Comparison of ENCODE assay signal across 8 mouse cellular contexts in the genomic region with DNA sequence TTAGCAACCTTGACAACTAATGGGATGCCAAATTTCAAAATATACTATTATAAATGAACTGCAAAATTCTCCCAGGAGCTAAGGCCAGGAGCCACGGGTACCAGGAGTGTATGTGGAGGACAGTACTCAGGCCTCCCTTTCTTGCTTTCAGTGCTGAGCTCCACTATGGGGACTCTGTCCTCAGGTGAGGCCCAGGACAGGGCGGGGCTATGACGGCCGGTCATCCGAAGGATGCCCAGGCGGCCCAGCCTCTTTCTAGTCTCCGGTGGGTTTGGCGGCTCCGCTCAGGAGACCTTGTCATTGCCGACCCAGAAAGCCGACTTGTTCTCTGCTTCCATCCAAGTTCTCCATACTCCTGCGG. TPM values are rescaled to one million over a fixed set of nuclear protein-coding genes. Genes with fewer than 3 reads are reported as not detected.
DNase-seq lines count a peak whose midpoint lies in the region; ATAC-seq lines count a peak whose summit lies in the region.

No protein-coding gene starts in this region.

- peak overlapping the region; percentile 62 for H3K4me3 ChIP-seq in kidney, embryonic 15.5 days (replicated peaks)
- peak overlapping the region; percentile 66 for H3K4me3 ChIP-seq in embryonic facial prominence, embryonic 10.5 days
- peak overlapping the region; percentile 62 for H3K4me3 ChIP-seq in intestine, embryonic 15.5 days (replicated peaks)

- WGBS in kidney, embryonic 15.5 days: 19% methylated on average over 12 of the region's 12 CpGs
- WGBS in embryonic facial prominence, embryonic 10.5 days: 27% methylated on average over 12 of the region's 12 CpGs
- 24% methylated on average over 12 of the region's 12 CpGs for WGBS in intestine, embryonic 15.5 days

- intact Hi-C loops in gastrocnemius, postnatal 14 days (cut with DNase I; ENCODE audit: low total_unique reads): no loop called here

- H3K9me3 ChIP-seq in kidney, embryonic 15.5 days (replicated peaks): no peaks in the 10 kb centered on the region
- no peaks in the 10 kb centered on the region for H3K9me3 ChIP-seq in embryonic facial prominence, embryonic 10.5 days
- H3K9me3 ChIP-seq in intestine, embryonic 15.5 days: no peaks in the 10 kb centered on the region

- DNase-seq in kidney, postnatal 36 days: no peak
- DNase-seq in embryonic facial prominence, embryonic 10.5 days (ENCODE audit: low spot score): no peak
- DNase-seq in retina, embryonic 14.5 days (ENCODE audit: low spot score): no peak
- no peak for DNase-seq in gastrocnemius, postnatal 14 days
- no peak for DNase-seq in right cerebral cortex, adult 2 months (ENCODE audit: low spot score in 2 of 2)

- H3K9ac ChIP-seq in kidney, embryonic 15.5 days: peak overlapping the region; percentile 44
- peak overlapping the region; percentile 60; the same call in 1 of the 2 replicates for H3K9ac ChIP-seq in intestine, embryonic 15.5 days

- peak; percentile 87 for ATAC-seq in kidney, embryonic 15.5 days (replicated peaks; ENCODE audit: low FRiP score)
- ATAC-seq in intestine, embryonic 15.5 days: peak; percentile 92
- ATAC-seq in monocyte, adult 5-6 weeks (replicated peaks; ENCODE audit: insufficient number of reproducible peaks, low FRiP score, low TSS enrichment, poor library complexity, severe bottlenecking): peak; percentile 16; the same call in 1 of the 2 replicates

- 0 out of 2 replicates have a peak, but pooled peaks cover 3% of the 10 kb centered on the region for H3K4me1 ChIP-seq in kidney, embryonic 15.5 days
- H3K4me1 ChIP-seq in embryonic facial prominence, embryonic 10.5 days: peaks cover 6% of the 10 kb centered on the region
- H3K4me1 ChIP-seq in intestine, embryonic 15.5 days (replicated peaks): 0 out of 2 replicates have a peak, but pooled peaks cover 3% of the 10 kb centered on the region

- H3K36me3 ChIP-seq in kidney, embryonic 15.5 days: no peaks in the 10 kb centered on the region
- no peaks in the 10 kb centered on the region for H3K36me3 ChIP-seq in embryonic facial prominence, embryonic 10.5 days (replicated peaks)
- H3K36me3 ChIP-seq in intestine, embryonic 15.5 days: no peaks in the 10 kb centered on the region

- peaks cover 34% of the 10 kb centered on the region for H3K27me3 ChIP-seq in kidney, embryonic 15.5 days
- H3K27me3 ChIP-seq in embryonic facial prominence, embryonic 10.5 days (replicated peaks; ENCODE audit: low read depth, poor library complexity, severe bottlenecking): peaks cover 78% of the 10 kb centered on the region
- no peaks in the 10 kb centered on the region for H3K27me3 ChIP-seq in intestine, embryonic 15.5 days (replicated peaks)

- peak overlapping the region; percentile 63 for H3K4me2 ChIP-seq in kidney, embryonic 15.5 days
- peak overlapping the region; percentile 46 for H3K4me2 ChIP-seq in intestine, embryonic 15.5 days (replicated peaks)

- peak overlapping the region; percentile 94; the same call in 1 of the 2 replicates for H3K27ac ChIP-seq in kidney, embryonic 15.5 days
- H3K27ac ChIP-seq in embryonic facial prominence, embryonic 10.5 days (replicated peaks): peak overlapping the region; percentile 88
- H3K27ac ChIP-seq in intestine, embryonic 15.5 days: no peak overlapping the region

RNA-seq across cellular contexts. Expression of gene Phka2, which starts 0.3 kb away (rescaled TPM):
- 14.4 and 14.8 TPM in 2 replicates for polyA plus RNA-seq in kidney, embryonic 15.5 days (2015; fragmentation: Nextera tagmentation; extraction: Ambion mirVana)
- 15.8 and 16.1 TPM in 2 replicates for polyA plus RNA-seq in embryonic facial prominence, embryonic 10.5 days (2016; fragmentation: Nextera tagmentation; extraction: Ambion mirVana)
- 11.1 and 12.0 TPM in 2 replicates for polyA plus RNA-seq in intestine, embryonic 15.5 days (2015; fragmentation: Nextera tagmentation; extraction: Ambion mirVana)
- 17.5 to 40.7 TPM (median 33.9 TPM) in 3 replicates for total RNA-seq in monocyte, adult 5-6 weeks (2017)
- total RNA-seq in gastrocnemius, postnatal 14 days (2021): 1 to 10 TPM; 6.8 to 8.4 TPM

Comparison
In these comparisons a context has a peak if more than half of its experiments do, and no peak if none do; other contexts are left out.
1. ATAC-seq: peak in every context shown above with its lines; median percentile 92 in intestine, embryonic 15.5 days; 87 in kidney, embryonic 15.5 days; 16 in monocyte, adult 5-6 weeks.